Mouse (Mus musculus): ENCODE data around the gene Tmem138. TPM values are rescaled to one million over a fixed set of nuclear protein-coding genes. Genes with fewer than 3 reads are reported as not detected.

Gene Tmem138
- polyA plus RNA-seq, 1 experiment: 0.22 TPM

GRCm38 (mm10) chr19:10557430-10557829, 19.7 kb downstream of the Tmem138 start:
- Histone ChIP-seq H3K27me3 (ENCODE audit: control insufficient read depth) (no peaks in the 10 kb centered on the region), H3K36me3 (ENCODE audit: control insufficient read depth) (peaks cover 2% of the 10 kb centered on the region; the same call in 1 of the 2 replicates), H3K9me3 (ENCODE audit: control insufficient read depth, low read length) (no peaks in the 10 kb centered on the region), H3K4me3 (replicated peaks) (no peak overlapping the region), H3K4me1 (ENCODE audit: control insufficient read depth) (peaks cover 26% of the 10 kb centered on the region)
- TF ChIP-seq GATA1 (IDR thresholded peaks at IDR 0.05; ENCODE audit: low read length): no peak
- no peak for TF ChIP-seq TAL1 (IDR thresholded peaks at IDR 0.05; ENCODE audit: low read length)

- Histone ChIP-seq H3K9me3 (ENCODE audit: control insufficient read depth, low read length) (no peaks in the 10 kb centered on the region), H3K4me1 (ENCODE audit: control insufficient read depth) (peaks cover 26% of the 10 kb centered on the region), H3K4me3 (replicated peaks) (no peak overlapping the region), H3K36me3 (ENCODE audit: control insufficient read depth) (peaks cover 2% of the 10 kb centered on the region; the same call in 1 of the 2 replicates), H3K27me3 (ENCODE audit: control insufficient read depth) (no peaks in the 10 kb centered on the region)
- TF ChIP-seq GATA1 (IDR thresholded peaks at IDR 0.05; ENCODE audit: low read length) (no peak), TAL1 (IDR thresholded peaks at IDR 0.05; ENCODE audit: low read length) (no peak)
Observed at GRCm38 (mm10) chr19:10557001-10557400, 20.2 kb downstream of the Tmem138 start.

DNA sequence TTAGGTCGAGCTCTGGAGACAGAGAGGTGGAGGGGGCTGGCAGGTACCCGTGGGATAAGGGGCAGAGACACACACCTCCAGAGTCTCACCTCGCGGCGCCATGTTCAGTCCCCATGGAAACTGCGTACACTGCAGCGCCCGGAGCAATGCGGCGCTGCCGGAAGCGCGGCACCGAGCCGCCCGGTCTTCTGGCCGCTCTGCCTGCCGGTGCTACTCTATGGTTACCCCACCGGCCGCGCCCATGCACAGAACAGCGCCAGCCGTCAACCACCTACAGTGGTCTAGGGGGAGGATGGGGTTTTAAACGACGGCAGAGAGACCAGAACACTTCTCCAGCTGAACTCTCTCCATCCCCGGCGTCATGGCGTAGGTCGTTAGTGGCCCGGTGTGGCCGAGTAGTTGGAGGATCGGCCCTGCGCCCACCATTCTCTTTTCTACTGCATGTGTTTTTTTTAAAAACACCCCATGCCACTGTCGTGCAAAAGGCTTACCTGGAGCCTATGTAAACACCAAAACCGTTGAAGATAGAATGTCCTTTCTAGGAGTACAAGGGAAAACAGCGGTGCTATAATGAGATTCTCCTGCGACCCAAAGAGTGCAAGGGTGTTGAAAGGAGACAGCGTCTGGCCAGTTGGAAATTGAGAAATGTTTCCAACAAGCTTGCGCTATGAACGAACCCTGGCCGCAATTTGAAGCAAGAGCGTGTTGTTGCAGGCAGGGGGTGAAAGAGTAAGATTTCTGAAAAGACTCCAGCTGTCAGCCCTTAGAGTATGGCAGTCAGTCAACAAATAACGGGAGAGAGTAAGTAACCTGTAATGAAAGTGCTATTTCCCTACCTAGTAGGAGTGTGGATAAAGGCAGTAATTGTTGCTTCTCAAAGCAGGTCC, 21.3 kb downstream of the Tmem138 start, which contains the start of gene Tmem216:
TSS of gene Tmem216 (minus strand) at position 615 of the 887 bp plus-strand sequence.
- H3K36me3 ChIP-seq (ENCODE audit: control insufficient read depth): peaks cover 11% of the 10 kb centered on the region
- peak within 1 kb of the TSS; percentile 80 for H3K4me3 ChIP-seq (replicated peaks)
- peaks cover 26% of the 10 kb centered on the region for H3K4me1 ChIP-seq (ENCODE audit: control insufficient read depth)
- no peaks in the 10 kb centered on the region for H3K27me3 ChIP-seq (ENCODE audit: control insufficient read depth)
- no peaks in the 10 kb centered on the region for H3K9me3 ChIP-seq (ENCODE audit: control insufficient read depth, low read length)
- TF ChIP-seq GATA1 (IDR thresholded peaks at IDR 0.05; ENCODE audit: low read length) (no peak), TAL1 (IDR thresholded peaks at IDR 0.05; ENCODE audit: low read length) (no peak)

DNA sequence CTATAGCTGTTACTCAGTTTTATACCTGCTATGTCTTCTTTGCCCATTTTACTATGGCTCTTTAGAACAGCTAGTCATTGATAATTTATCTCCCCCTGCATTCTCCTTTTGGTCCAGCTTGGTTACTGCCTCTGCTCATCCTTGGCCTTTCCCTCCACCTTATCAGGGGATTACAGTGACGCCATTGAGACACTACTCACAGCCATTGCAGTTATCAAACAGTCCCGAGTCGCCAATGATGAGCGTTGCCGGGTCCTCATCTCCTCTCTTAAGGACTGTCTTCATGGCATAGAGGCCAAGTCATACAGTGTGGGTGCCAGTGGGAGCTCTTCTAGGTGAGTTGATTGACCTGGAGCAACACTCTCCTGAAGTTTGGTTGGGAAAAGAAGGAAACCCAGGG, 37.7 kb downstream of the Tmem138 start:
- Histone ChIP-seq H3K9me3 (ENCODE audit: control insufficient read depth, low read length) (no peaks in the 10 kb centered on the region), H3K4me1 (ENCODE audit: control insufficient read depth) (peaks cover 16% of the 10 kb centered on the region), H3K4me3 (replicated peaks) (no peak overlapping the region), H3K36me3 (ENCODE audit: control insufficient read depth) (peaks cover 100% of the 10 kb centered on the region), H3K27me3 (ENCODE audit: control insufficient read depth) (no peaks in the 10 kb centered on the region)
- no peak for TF ChIP-seq GATA1 (IDR thresholded peaks at IDR 0.05; ENCODE audit: low read length)
- no peak for TF ChIP-seq TAL1 (IDR thresholded peaks at IDR 0.05; ENCODE audit: low read length)

- no peak overlapping the region for H3K4me3 ChIP-seq (replicated peaks)
- H3K4me1 ChIP-seq (ENCODE audit: control insufficient read depth): peaks cover 23% of the 10 kb centered on the region
- no peaks in the 10 kb centered on the region for H3K9me3 ChIP-seq (ENCODE audit: control insufficient read depth, low read length)
- TF ChIP-seq GATA1 (IDR thresholded peaks at IDR 0.05; ENCODE audit: low read length) (no peak), TAL1 (IDR thresholded peaks at IDR 0.05; ENCODE audit: low read length) (no peak)
- H3K36me3 ChIP-seq (ENCODE audit: control insufficient read depth): peaks cover 87% of the 10 kb centered on the region
- H3K27me3 ChIP-seq (ENCODE audit: control insufficient read depth): no peaks in the 10 kb centered on the region
Observed at GRCm38 (mm10) chr19:10530082-10530481, 47.1 kb downstream of the Tmem138 start.

DNA sequence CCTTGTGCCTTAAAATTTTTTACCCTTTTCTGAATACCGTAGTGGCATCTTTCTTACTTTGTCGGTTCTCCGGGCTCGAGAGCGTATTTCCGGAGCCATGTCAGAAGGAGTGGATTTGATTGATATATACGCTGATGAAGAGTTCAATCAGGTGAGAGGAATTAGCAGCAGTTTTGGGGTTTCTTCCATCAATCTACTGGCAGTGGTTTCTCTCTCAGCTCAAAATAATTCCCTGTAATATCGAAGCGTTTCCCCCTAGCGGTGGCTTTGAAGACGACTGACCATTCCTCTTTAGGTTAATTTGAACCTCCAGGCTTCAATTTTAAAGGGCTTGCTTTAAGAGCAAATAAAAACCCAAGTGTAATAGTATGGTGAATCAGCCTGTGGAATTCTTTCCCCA, 51.3 kb downstream of the Tmem138 start, which contains the start of gene Sdhaf2:
TSS of gene Sdhaf2 (minus strand) at position 233 of the 400 bp plus-strand sequence.
- H3K4me1 ChIP-seq (ENCODE audit: control insufficient read depth): peaks cover 51% of the 10 kb centered on the region
- TF ChIP-seq GATA1 (IDR thresholded peaks at IDR 0.05; ENCODE audit: low read length): no peak
- no peaks in the 10 kb centered on the region for H3K9me3 ChIP-seq (ENCODE audit: control insufficient read depth, low read length)
- peak within 1 kb of the TSS; percentile 100 for H3K4me3 ChIP-seq (replicated peaks)
- H3K27me3 ChIP-seq (ENCODE audit: control insufficient read depth): no peaks in the 10 kb centered on the region
- peaks cover 63% of the 10 kb centered on the region for H3K36me3 ChIP-seq (ENCODE audit: control insufficient read depth)

- Histone ChIP-seq H3K9me3 (ENCODE audit: control insufficient read depth, low read length) (no peaks in the 10 kb centered on the region), H3K4me3 (replicated peaks) (peak within 1 kb of the TSS; percentile 100), H3K27me3 (ENCODE audit: control insufficient read depth) (no peaks in the 10 kb centered on the region), H3K4me1 (ENCODE audit: control insufficient read depth) (peaks cover 54% of the 10 kb centered on the region), H3K36me3 (ENCODE audit: control insufficient read depth) (peaks cover 61% of the 10 kb centered on the region)
- TF ChIP-seq TAL1 (IDR thresholded peaks at IDR 0.05; ENCODE audit: low read length) (no peak), GATA1 (IDR thresholded peaks at IDR 0.05; ENCODE audit: low read length) (no peak)
Observed at GRCm38 (mm10) chr19:10525106-10525901, 51.9 kb downstream of the Tmem138 start, which contains the start of gene Cpsf7. Cpsf7 (plus strand) TSS chr19:10525266.

- no peak for TF ChIP-seq TAL1 (IDR thresholded peaks at IDR 0.05; ENCODE audit: low read length)
- TF ChIP-seq GATA1 (IDR thresholded peaks at IDR 0.05; ENCODE audit: low read length): no peak
- peaks cover 57% of the 10 kb centered on the region for H3K36me3 ChIP-seq (ENCODE audit: control insufficient read depth)
- H3K9me3 ChIP-seq (ENCODE audit: control insufficient read depth, low read length): no peaks in the 10 kb centered on the region
- no peaks in the 10 kb centered on the region for H3K27me3 ChIP-seq (ENCODE audit: control insufficient read depth)
- peak overlapping the region; percentile 100 for H3K4me3 ChIP-seq (replicated peaks)
- peaks cover 56% of the 10 kb centered on the region for H3K4me1 ChIP-seq (ENCODE audit: control insufficient read depth)
Observed at GRCm38 (mm10) chr19:10524784-10525105, 52.4 kb downstream of the Tmem138 start.
